Mouse (Mus musculus): ENCODE data around the gene Atf6. TPM values are rescaled to one million over a fixed set of nuclear protein-coding genes. Genes with fewer than 3 reads are reported as not detected.

The Atf6 gene
- total and polyA plus RNA-seq, 3 experiments = 11.8 to 33.5 (median 33.3) TPM

GRCm38 (mm10) chr1:170771437-170772003 lies 96.1 kb downstream of the Atf6 start:
- peak; percentile 76 for DNase-seq

- DNase-seq = no peak
Observed at GRCm38 (mm10) chr1:170770691-170771090, 96.9 kb downstream of the Atf6 start.

GRCm38 (mm10) chr1:170766997-170767396 lies 100.6 kb downstream of the Atf6 start:
- peak; percentile 13 for DNase-seq

- DNase-seq = no peak
Observed at GRCm38 (mm10) chr1:170764798-170765197, 102.8 kb downstream of the Atf6 start.

- DNase-seq = no peak
Observed at GRCm38 (mm10) chr1:170761634-170762033, 105.9 kb downstream of the Atf6 start.

GRCm38 (mm10) chr1:170753597-170753996 lies 114.0 kb downstream of the Atf6 start:
- no peak for DNase-seq

GRCm38 (mm10) chr1:170751797-170752196 lies 115.8 kb downstream of the Atf6 start:
- no peak for DNase-seq

- no peak for DNase-seq
Observed at GRCm38 (mm10) chr1:170746523-170746922, 121.0 kb downstream of the Atf6 start.

- DNase-seq = no peak
Observed at GRCm38 (mm10) chr1:170741497-170742246, 125.9 kb downstream of the Atf6 start.

GRCm38 (mm10) chr1:170734866-170735265 lies 132.7 kb downstream of the Atf6 start:
- no peak for DNase-seq

GRCm38 (mm10) chr1:170732596-170732890 lies 135.0 kb downstream of the Atf6 start:
- no peak for DNase-seq

GRCm38 (mm10) chr1:170731865-170732595 lies 135.5 kb downstream of the Atf6 start:
- no peak for DNase-seq

- no peak for DNase-seq
Observed at GRCm38 (mm10) chr1:170729267-170729962, 138.2 kb downstream of the Atf6 start.

GRCm38 (mm10) chr1:170728524-170728923 lies 139.0 kb downstream of the Atf6 start:
- no peak for DNase-seq

- DNase-seq = no peak
Observed at GRCm38 (mm10) chr1:170721560-170721959, 146.0 kb downstream of the Atf6 start.

GRCm38 (mm10) chr1:170718133-170718810 lies 149.3 kb downstream of the Atf6 start:
- DNase-seq = no peak

- no peak for DNase-seq
Observed at GRCm38 (mm10) chr1:170717241-170717828, 150.2 kb downstream of the Atf6 start.

- no peak for DNase-seq
Observed at GRCm38 (mm10) chr1:170711731-170712130, 155.8 kb downstream of the Atf6 start.

GRCm38 (mm10) chr1:170709969-170710368 lies 157.6 kb downstream of the Atf6 start:
- no peak for DNase-seq

GRCm38 (mm10) chr1:170709481-170709880 lies 158.1 kb downstream of the Atf6 start:
- no peak for DNase-seq

- no peak for DNase-seq
Observed at GRCm38 (mm10) chr1:170709034-170709433, 158.5 kb downstream of the Atf6 start.

GRCm38 (mm10) chr1:170706046-170706445 lies 161.5 kb downstream of the Atf6 start:
- no peak for DNase-seq
